Mouse (Mus musculus): ENCODE data around the gene Parp9. TPM values are rescaled to one million over a fixed set of nuclear protein-coding genes. Genes with fewer than 3 reads are reported as not detected.

Parp9 gene
- polyA plus RNA-seq (2012; rRNA removed; ENCODE audit: low replicate concordance) = 4.0 and 4.8 TPM in 2 replicates

GRCm38 (mm10) chr16:35938211-35939151 lies at the start of gene Parp9, which contains the start of gene Dtx3l:
TSS of gene Parp9 (plus strand) at chr16:35938470.
TSS of gene Dtx3l (minus strand) at chr16:35939151.

GRCm38 (mm10) chr16:35978450-35978849 lies 40.2 kb downstream of the Parp9 start, which contains the start of gene Kpna1:
TSS of gene Kpna1 (plus strand) at chr16:35978750.

Other genes starting within 250 kb of the Parp9 start
- gene Dirc2, start 169.1 kb upstream of the Parp9 start, polyA plus RNA-seq (2012; rRNA removed; ENCODE audit: low replicate concordance) = 16.6 and 46.4 TPM in 2 replicates
- 3.2 TPM in 2 replicates for gene Hspbap1, start 168.1 kb upstream of the Parp9 start, polyA plus RNA-seq (2012; rRNA removed; ENCODE audit: low replicate concordance)
- gene Parp14, start 66.9 kb upstream of the Parp9 start, polyA plus RNA-seq (2012; rRNA removed; ENCODE audit: low replicate concordance) = 3.1 and 7.2 TPM in 2 replicates
- 4.6 and 6.7 TPM in 2 replicates for gene Dtx3l, start 681 bp downstream of the Parp9 start, polyA plus RNA-seq (2012; rRNA removed; ENCODE audit: low replicate concordance)
- 1.0 and 1.8 TPM in 2 replicates for gene Kpna1, start 40.3 kb downstream of the Parp9 start, polyA plus RNA-seq (2012; rRNA removed; ENCODE audit: low replicate concordance)
- gene Wdr5b, start 102.7 kb downstream of the Parp9 start, polyA plus RNA-seq (2012; rRNA removed; ENCODE audit: low replicate concordance) = 0.08 and 0.34 TPM in 2 replicates
- gene Fam162a, start 133.1 kb downstream of the Parp9 start, polyA plus RNA-seq (2012; rRNA removed; ENCODE audit: low replicate concordance) = 14.7 and 22.8 TPM in 2 replicates
- 3.2 and 6.3 TPM in 2 replicates for gene Ccdc58, start 133.2 kb downstream of the Parp9 start, polyA plus RNA-seq (2012; rRNA removed; ENCODE audit: low replicate concordance)
- gene Csta1, start 192.8 kb downstream of the Parp9 start, polyA plus RNA-seq (2012; rRNA removed; ENCODE audit: low replicate concordance) = not detected in 2 replicates
- gene Stfa2l1, start 218.3 kb downstream of the Parp9 start, polyA plus RNA-seq (2012; rRNA removed; ENCODE audit: low replicate concordance) = not detected in 2 replicates
- not detected in 2 replicates for gene Gm5483, start 245.7 kb downstream of the Parp9 start, polyA plus RNA-seq (2012; rRNA removed; ENCODE audit: low replicate concordance)

Data from duodenum, adult 2 months (tissue).